Comparison of ENCODE assay signal across 23 mouse cellular contexts in the genomic region with DNA sequence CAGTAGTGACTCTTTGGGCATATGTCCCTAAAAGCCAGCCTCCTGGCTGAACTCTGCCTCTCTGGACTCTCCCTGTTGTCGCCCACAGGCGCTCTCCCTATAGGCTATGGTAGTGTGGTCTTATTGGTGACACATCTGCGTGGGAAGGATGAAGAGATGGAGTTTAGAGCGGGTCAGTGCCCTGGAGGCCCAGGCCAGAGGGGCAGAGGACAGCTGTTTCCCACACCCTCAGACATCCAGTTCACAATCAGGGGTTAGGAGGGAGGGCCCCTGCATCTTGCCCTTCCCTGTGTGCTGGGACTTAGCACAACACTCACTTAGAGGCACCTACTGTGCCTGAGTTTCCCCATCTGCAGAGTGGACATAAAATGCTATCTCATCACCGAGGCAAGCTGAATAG. TPM values are rescaled to one million over a fixed set of nuclear protein-coding genes. Genes with fewer than 3 reads are reported as not detected.
DNase-seq lines count a peak whose midpoint lies in the region; ATAC-seq and TF ChIP-seq lines count a peak whose summit lies in the region.
"Had no signal": no experiment of that assay in that cellular context is flagged by ENCODE, and none has a peak within 500 bp of the region (broad histone marks: within the 10 kb centered on the region; RNA-seq: fewer than 3 reads in every experiment).

No protein-coding gene starts in this region.

- H3K4me1 ChIP-seq in embryonic facial prominence, embryonic 13.5 days = peaks cover 77% of the 10 kb centered on the region
- H3K4me1 ChIP-seq in embryonic facial prominence, embryonic 10.5 days = peaks cover 42% of the 10 kb centered on the region
- peaks cover 19% of the 10 kb centered on the region for H3K4me1 ChIP-seq in limb, embryonic 11.5 days (ENCODE audit: control insufficient read depth, insufficient read depth, low read length)
- H3K4me1 ChIP-seq in limb, embryonic 10.5 days = peaks cover 38% of the 10 kb centered on the region
- no peaks in the 10 kb centered on the region for H3K4me1 ChIP-seq in cerebellum, adult 2 months (ENCODE audit: control insufficient read depth, insufficient read depth, low read length)
- no peaks in the 10 kb centered on the region for H3K4me1 ChIP-seq in hindbrain, embryonic 14.5 days (replicated peaks; ENCODE audit: control insufficient read depth, insufficient read depth, low read length)
- H3K4me1 ChIP-seq: forebrain, embryonic 15.5 days had no signal

- no peak for TF ChIP-seq CTCF in cerebellum, adult 2 months (IDR thresholded peaks at IDR 0.05; ENCODE audit: borderline replicate concordance, insufficient read depth, low read depth, low read length)

- H3K4me3 ChIP-seq in embryonic facial prominence, embryonic 13.5 days = no peak overlapping the region
- no peak overlapping the region for H3K4me3 ChIP-seq in embryonic facial prominence, embryonic 10.5 days
- H3K4me3 ChIP-seq in limb, embryonic 11.5 days (ENCODE audit: low read depth, low read length) = no peak overlapping the region
- no peak overlapping the region for H3K4me3 ChIP-seq in limb, embryonic 10.5 days
- H3K4me3 ChIP-seq in cerebellum, adult 2 months (replicated peaks; ENCODE audit: insufficient read depth, low read depth, low read length) = no peak overlapping the region
- H3K4me3 ChIP-seq in hindbrain, embryonic 14.5 days (replicated peaks; ENCODE audit: low read length) = no peak overlapping the region
- H3K4me3 ChIP-seq: embryonic facial prominence, embryonic 15.5 days; erythroblast, embryonic 14.5 days; forebrain, embryonic 12.5 days; forebrain, embryonic 15.5 days; hindbrain, embryonic 12.5 days; intestine, embryonic 15.5 days had no signal

- H3K27ac ChIP-seq in embryonic facial prominence, embryonic 13.5 days = no peak overlapping the region
- no peak overlapping the region for H3K27ac ChIP-seq in embryonic facial prominence, embryonic 10.5 days (replicated peaks)
- H3K27ac ChIP-seq in limb, embryonic 11.5 days (replicated peaks; ENCODE audit: low read depth, low read length) = no peak overlapping the region
- no peak overlapping the region for H3K27ac ChIP-seq in limb, embryonic 10.5 days
- H3K27ac ChIP-seq in cerebellum, adult 2 months (ENCODE audit: insufficient read depth, low read length) = no peak overlapping the region
- H3K27ac ChIP-seq in hindbrain, embryonic 14.5 days = no peak overlapping the region
- H3K27ac ChIP-seq: embryonic facial prominence, embryonic 15.5 days; forebrain, embryonic 12.5 days; forebrain, embryonic 15.5 days; hindbrain, embryonic 12.5 days; intestine, embryonic 15.5 days had no signal

- no peaks in the 10 kb centered on the region for H3K9me3 ChIP-seq in embryonic facial prominence, embryonic 13.5 days
- no peaks in the 10 kb centered on the region for H3K9me3 ChIP-seq in embryonic facial prominence, embryonic 10.5 days
- H3K9me3 ChIP-seq in limb, embryonic 11.5 days (ENCODE audit: control insufficient read depth, low read length) = no peaks in the 10 kb centered on the region
- H3K9me3 ChIP-seq in limb, embryonic 10.5 days (replicated peaks) = no peaks in the 10 kb centered on the region
- H3K9me3 ChIP-seq in hindbrain, embryonic 14.5 days (ENCODE audit: control insufficient read depth, low read length) = no peaks in the 10 kb centered on the region
- H3K9me3 ChIP-seq: embryonic facial prominence, embryonic 15.5 days; forebrain, embryonic 12.5 days; forebrain, embryonic 15.5 days; hindbrain, embryonic 12.5 days; intestine, embryonic 15.5 days had no signal

- 0 out of 2 replicates have a peak overlapping the region, but pooled peaks have one; percentile 28 for H3K9ac ChIP-seq in embryonic facial prominence, embryonic 13.5 days
- peak overlapping the region; percentile 27; the same call in 1 of the 2 replicates for H3K9ac ChIP-seq in limb, embryonic 11.5 days (ENCODE audit: low read length)
- H3K9ac ChIP-seq in hindbrain, embryonic 14.5 days = no peak overlapping the region
- H3K9ac ChIP-seq: embryonic facial prominence, embryonic 15.5 days; forebrain, embryonic 12.5 days; forebrain, embryonic 15.5 days; hindbrain, embryonic 12.5 days; intestine, embryonic 15.5 days had no signal

- ATAC-seq in embryonic facial prominence, embryonic 13.5 days (ENCODE audit: insufficient number of reproducible peaks, insufficient read depth, low FRiP score, low TSS enrichment, low read depth) = no peak
- ATAC-seq in limb, embryonic 11.5 days (ENCODE audit: insufficient number of reproducible peaks, low FRiP score, low TSS enrichment, low read depth) = no peak
- peak; percentile 17; the same call in 1 of the 2 replicates for ATAC-seq in granulocyte monocyte progenitor cell, adult 5-6 weeks (replicated peaks; ENCODE audit: poor library complexity, severe bottlenecking)
- ATAC-seq in hindbrain, embryonic 14.5 days (ENCODE audit: low FRiP score) = no peak
- ATAC-seq: activated CD4-positive, CD25-positive, alpha-beta regulatory T cell, adult 4 months; forebrain, embryonic 15.5 days; hindbrain, embryonic 16.5 days; intestine, embryonic 15.5 days had no signal

- DNase-seq in embryonic facial prominence, embryonic 10.5 days (ENCODE audit: low spot score) = no peak
- DNase-seq in limb, embryonic 11.5 days (ENCODE audit: low spot score) = no peak
- no peak for DNase-seq in limb, embryonic 10.5 days (ENCODE audit: low spot score)
- no peak for DNase-seq in cerebellum, adult 2 months
- no peak for DNase-seq in hindbrain, embryonic 14.5 days (ENCODE audit: low spot score)
- DNase-seq: adrenal gland, adult 8-10 months; adrenal gland, postnatal 25 days; cerebellum, adult 18-20 months; cerebellum, adult 9-11 months; cerebellum, postnatal 25 days; embryo, embryonic 11 days; gastrocnemius, postnatal 14 days had no signal

- H3K27me3 ChIP-seq in embryonic facial prominence, embryonic 13.5 days = no peaks in the 10 kb centered on the region
- no peaks in the 10 kb centered on the region for H3K27me3 ChIP-seq in embryonic facial prominence, embryonic 10.5 days (replicated peaks; ENCODE audit: low read depth, poor library complexity, severe bottlenecking)
- H3K27me3 ChIP-seq in limb, embryonic 11.5 days (ENCODE audit: control insufficient read depth, insufficient read depth, low read length) = no peaks in the 10 kb centered on the region
- 0 out of 2 replicates have a peak, but pooled peaks cover under 1% of the 10 kb centered on the region for H3K27me3 ChIP-seq in limb, embryonic 10.5 days (ENCODE audit: low read depth, poor library complexity, severe bottlenecking)
- H3K27me3 ChIP-seq in cerebellum, adult 2 months (ENCODE audit: control insufficient read depth, insufficient read depth, low read length) = no peaks in the 10 kb centered on the region
- H3K27me3 ChIP-seq in hindbrain, embryonic 14.5 days (ENCODE audit: control insufficient read depth, insufficient read depth, low read length) = no peaks in the 10 kb centered on the region
- H3K27me3 ChIP-seq: embryonic facial prominence, embryonic 15.5 days; forebrain, embryonic 12.5 days; forebrain, embryonic 15.5 days; hindbrain, embryonic 12.5 days; intestine, embryonic 15.5 days had no signal

- no peak overlapping the region for H3K4me2 ChIP-seq in embryonic facial prominence, embryonic 13.5 days
- no peak overlapping the region for H3K4me2 ChIP-seq in limb, embryonic 11.5 days (ENCODE audit: low read depth, severe bottlenecking)
- H3K4me2 ChIP-seq in hindbrain, embryonic 14.5 days (replicated peaks) = no peak overlapping the region
- H3K4me2 ChIP-seq: embryonic facial prominence, embryonic 15.5 days; forebrain, embryonic 12.5 days; forebrain, embryonic 15.5 days; heart, embryonic 11.5 days; hindbrain, embryonic 12.5 days; intestine, embryonic 15.5 days had no signal

- H3K36me3 ChIP-seq in embryonic facial prominence, embryonic 13.5 days = peaks cover 31% of the 10 kb centered on the region; the same call in 1 of the 2 replicates
- H3K36me3 ChIP-seq in embryonic facial prominence, embryonic 10.5 days (replicated peaks) = no peaks in the 10 kb centered on the region; the same call in 1 of the 2 replicates
- no peaks in the 10 kb centered on the region for H3K36me3 ChIP-seq in limb, embryonic 11.5 days (ENCODE audit: control insufficient read depth, insufficient read depth, low read length)
- 0 out of 2 replicates have a peak, but pooled peaks cover 2% of the 10 kb centered on the region for H3K36me3 ChIP-seq in limb, embryonic 10.5 days
- H3K36me3 ChIP-seq in hindbrain, embryonic 14.5 days (replicated peaks; ENCODE audit: control insufficient read depth, insufficient read depth) = no peaks in the 10 kb centered on the region
- H3K36me3 ChIP-seq: embryonic facial prominence, embryonic 15.5 days; forebrain, embryonic 12.5 days; forebrain, embryonic 15.5 days; hindbrain, embryonic 12.5 days; intestine, embryonic 15.5 days had no signal

- no peak for TF ChIP-seq POLR2A in cerebellum, adult 2 months (IDR thresholded peaks at IDR 0.05; ENCODE audit: borderline replicate concordance, insufficient read depth, low read length)

- 84% methylated on average over 5 of the region's 5 CpGs for WGBS in embryonic facial prominence, embryonic 13.5 days
- WGBS in embryonic facial prominence, embryonic 10.5 days = 84% methylated on average over 5 of the region's 5 CpGs
- 73% methylated on average over 5 of the region's 5 CpGs for WGBS in limb, embryonic 11.5 days
- WGBS in limb, embryonic 10.5 days = 81% methylated on average over 5 of the region's 5 CpGs
- WGBS in cerebellum, adult 2 months = 88% methylated on average over 5 of the region's 5 CpGs
- 77% methylated on average over 5 of the region's 5 CpGs for WGBS in hindbrain, embryonic 14.5 days

RNA-seq across cellular contexts. Expression of gene Col5a1, which starts 8.8 kb away (rescaled TPM):
- polyA plus RNA-seq in embryonic facial prominence, embryonic 13.5 days (2015; fragmentation: Nextera tagmentation; extraction: Ambion mirVana) = 104 and 111 TPM in 2 replicates
- polyA plus RNA-seq in embryonic facial prominence, embryonic 10.5 days (2016; fragmentation: Nextera tagmentation; extraction: Ambion mirVana) = 16.5 and 19.3 TPM in 2 replicates
- polyA plus RNA-seq in limb, embryonic 11.5 days (2014; fragmentation: Nextera tagmentation; extraction: Ambion mirVana) = 28.3 and 28.5 TPM in 2 replicates
- polyA plus RNA-seq in limb, embryonic 10.5 days (2016; fragmentation: Nextera tagmentation; extraction: Ambion mirVana) = 13.5 and 21.4 TPM in 2 replicates
- total RNA-seq in granulocyte monocyte progenitor cell, adult 5-6 weeks (2014; fragmentation: Nextera tagmentation) = not detected in 2 replicates
- not detected in 2 replicates for total RNA-seq in granulocyte monocyte progenitor cell, adult 5-6 weeks (2017)
- 12.9 and 15.3 TPM in 2 replicates for polyA plus RNA-seq in cerebellum, adult 2 months (2012; rRNA removed)
- polyA plus RNA-seq in hindbrain, embryonic 14.5 days (2014; fragmentation: Nextera tagmentation; extraction: Ambion mirVana) = 12.2 and 14.7 TPM in 2 replicates
- polyA plus RNA-seq: activated CD4-positive, CD25-positive, alpha-beta regulatory T cell, adult 4 months had no signal
